Mouse (Mus musculus) 416B (cell line): Measurements from ENCODE around the gene Arl6ip6.

ENCODE experiments used
- DNase-seq: peaks from one replicate; pipeline ENCODE4 v3.0.0; 2011; ENCODE audit warnings: low read depth

Arl6ip6 gene

GRCm38 (mm10) chr2:53191523-53192220 is at the start of gene Arl6ip6:
Gene Arl6ip6, plus strand, starts transcription at chr2:53191726.
- peak; percentile 94 for DNase-seq

- DNase-seq, result peak; percentile 29
Measured at GRCm38 (mm10) chr2:53146852-53147251, 44.7 kb upstream of the Arl6ip6 start.

- DNase-seq, result no peak
Measured at GRCm38 (mm10) chr2:53173966-53174365, 17.6 kb upstream of the Arl6ip6 start.

- DNase-seq, result no peak
Measured at GRCm38 (mm10) chr2:53178966-53179365, 12.6 kb upstream of the Arl6ip6 start.

- no peak for DNase-seq
Measured at GRCm38 (mm10) chr2:53179876-53180275, 11.7 kb upstream of the Arl6ip6 start.

GRCm38 (mm10) chr2:53189811-53190210 is 1.7 kb upstream of the Arl6ip6 start:
- DNase-seq, result peak; percentile 60

- peak; percentile 99 for DNase-seq
Measured at GRCm38 (mm10) chr2:53190684-53191511, 628 bp upstream of the Arl6ip6 start, which contains the start of gene Prpf40a. Gene Prpf40a, minus strand, starts transcription at chr2:53191284.

- peak; percentile 61 for DNase-seq
Measured at GRCm38 (mm10) chr2:53192386-53192785, 860 bp downstream of the Arl6ip6 start.

- DNase-seq, result no peak
Measured at GRCm38 (mm10) chr2:53196431-53196830, 4.9 kb downstream of the Arl6ip6 start.

GRCm38 (mm10) chr2:53199203-53199602 is 7.7 kb downstream of the Arl6ip6 start:
- DNase-seq, result no peak

- DNase-seq, result peak; percentile 78
Measured at GRCm38 (mm10) chr2:53200164-53200885, 8.8 kb downstream of the Arl6ip6 start.

GRCm38 (mm10) chr2:53204373-53205274 is 13.1 kb downstream of the Arl6ip6 start:
- DNase-seq, result peak; percentile 64

- peak; percentile 26 for DNase-seq
Measured at GRCm38 (mm10) chr2:53206749-53207148, 15.2 kb downstream of the Arl6ip6 start.

- no peak for DNase-seq
Measured at GRCm38 (mm10) chr2:53213493-53213892, 22.0 kb downstream of the Arl6ip6 start.

- no peak for DNase-seq
Measured at GRCm38 (mm10) chr2:53222242-53222641, 30.7 kb downstream of the Arl6ip6 start.

GRCm38 (mm10) chr2:53256982-53257381 is 65.5 kb downstream of the Arl6ip6 start:
- no peak for DNase-seq
